Mouse (Mus musculus) brain, embryonic 14.5 days (tissue): ENCODE results near the gene Exoc2.

Experiments
- CTCF ChIP-seq: fragments of 200-500 bp; IDR thresholded peaks from 2 replicates; pipeline ENCODE4 v1.5.1; 2012; ENCODE audit warnings: inconsistent platforms, mild to moderate bottlenecking, moderate library complexity, borderline replicate concordance; ENCODE audit not compliant: insufficient read depth, insufficient read length; ENCODE audit errors: extremely low read depth
- POLR2A ChIP-seq: fragments of 200-500 bp; IDR thresholded peaks from 2 replicates; pipeline ENCODE4 v1.6.1; 2012; ENCODE audit warnings: mild to moderate bottlenecking, inconsistent platforms, borderline replicate concordance; ENCODE audit not compliant: poor library complexity, insufficient read depth, insufficient read length, severe bottlenecking; ENCODE audit errors: extremely low read depth

- TF ChIP-seq CTCF (no peak), POLR2A (no peak)
Measured at GRCm38 (mm10) chr13:30802336-30802955, 171.4 kb downstream of the Exoc2 start.
